Mouse (Mus musculus) intestine, embryonic 16.5 days (tissue): ENCODE results near the gene Pax4. TPM values are rescaled to one million over a fixed set of nuclear protein-coding genes. Genes with fewer than 3 reads are reported as not detected.

ENCODE experiments used
- ATAC-seq: fragments of 200-750 bp; cut with Nextera tagmentation; 2 replicates; pipeline ENCODE4 v1.8.0; 2017; ENCODE audit warnings: moderate TSS enrichment, moderate library complexity
- H3K27ac ChIP-seq: fragments of 300-500 bp; sonication (generic); 2 replicates; pipeline ENCODE4 v1.5.1; 2014; ENCODE audit warnings: mild to moderate bottlenecking, low read length
- H3K27me3 ChIP-seq: fragments of 300-500 bp; sonication (generic); replicated peaks from 2 replicates; pipeline ENCODE4 v1.6.1; 2014; ENCODE audit warnings: low read length, control low read depth, mixed read lengths; ENCODE audit not compliant: control insufficient read depth, insufficient read depth
- H3K36me3 ChIP-seq: fragments of 300-500 bp; sonication (generic); 2 replicates; pipeline ENCODE4 v1.6.1; 2014; ENCODE audit warnings: low read length, control low read depth; ENCODE audit not compliant: control insufficient read depth, insufficient read depth
- H3K4me1 ChIP-seq: fragments of 300-500 bp; sonication (generic); 2 replicates; pipeline ENCODE4 v1.6.1; 2014; ENCODE audit warnings: low read length, control low read depth, mixed read lengths; ENCODE audit not compliant: control insufficient read depth, insufficient read depth
- H3K4me2 ChIP-seq: fragments of 300-500 bp; sonication (generic); 2 replicates; pipeline ENCODE4 v1.6.1; 2014; ENCODE audit warnings: low read depth, low read length, control low read depth
- H3K4me3 ChIP-seq: fragments of 300-500 bp; sonication (generic); 2 replicates; pipeline ENCODE4 v1.5.1; 2014; ENCODE audit warnings: mild to moderate bottlenecking, low read length
- H3K9ac ChIP-seq: fragments of 300-500 bp; sonication (generic); 2 replicates; pipeline ENCODE4 v1.6.1; 2014; ENCODE audit warnings: low read depth, low read length
- H3K9me3 ChIP-seq: fragments of 300-500 bp; sonication (generic); 2 replicates; pipeline ENCODE4 v1.6.1; 2016; ENCODE audit warnings: low read length, control low read depth; ENCODE audit not compliant: control insufficient read depth
- WGBS: fragments of 180-500 bp; shearing (Covaris S2); extraction: QIAGEN DNeasy Blood & Tissue Kit; methylation state at CpG from one replicate; pipeline ENCODE4 v1.1.7; 2014; 5-methylcytosine and 5-hydroxymethylcytosine counted together
- polyA plus RNA-seq: library from polyadenylated mRNA; unstranded; fragments of >200 nt; fragmentation: Nextera tagmentation; extraction: Ambion mirVana; gene quantifications from 2 replicates; pipeline ENCODE4 v1.2.1, GENCODE M21; 2015

Pax4 gene
- polyA plus RNA-seq, 1 experiment from 2014 or later, result 1.8 TPM

- no peaks in the 10 kb centered on the region for H3K36me3 ChIP-seq
- peaks cover 29% of the 10 kb centered on the region for H3K4me1 ChIP-seq
- H3K4me2 ChIP-seq, result peak overlapping the region; percentile 62
- peak overlapping the region; percentile 97 for H3K4me3 ChIP-seq
- WGBS, result 6% methylated on average over 21 of the region's 21 CpGs
- H3K9ac ChIP-seq, result peak overlapping the region; percentile 89
- peak overlapping the region; percentile 89 for H3K27ac ChIP-seq
- H3K27me3 ChIP-seq, result no peaks in the 10 kb centered on the region
- no peaks in the 10 kb centered on the region for H3K9me3 ChIP-seq
- no peak for ATAC-seq
Observed at GRCm38 (mm10) chr6:28480752-28481492, 31.8 kb upstream of the Pax4 start.

DNA sequence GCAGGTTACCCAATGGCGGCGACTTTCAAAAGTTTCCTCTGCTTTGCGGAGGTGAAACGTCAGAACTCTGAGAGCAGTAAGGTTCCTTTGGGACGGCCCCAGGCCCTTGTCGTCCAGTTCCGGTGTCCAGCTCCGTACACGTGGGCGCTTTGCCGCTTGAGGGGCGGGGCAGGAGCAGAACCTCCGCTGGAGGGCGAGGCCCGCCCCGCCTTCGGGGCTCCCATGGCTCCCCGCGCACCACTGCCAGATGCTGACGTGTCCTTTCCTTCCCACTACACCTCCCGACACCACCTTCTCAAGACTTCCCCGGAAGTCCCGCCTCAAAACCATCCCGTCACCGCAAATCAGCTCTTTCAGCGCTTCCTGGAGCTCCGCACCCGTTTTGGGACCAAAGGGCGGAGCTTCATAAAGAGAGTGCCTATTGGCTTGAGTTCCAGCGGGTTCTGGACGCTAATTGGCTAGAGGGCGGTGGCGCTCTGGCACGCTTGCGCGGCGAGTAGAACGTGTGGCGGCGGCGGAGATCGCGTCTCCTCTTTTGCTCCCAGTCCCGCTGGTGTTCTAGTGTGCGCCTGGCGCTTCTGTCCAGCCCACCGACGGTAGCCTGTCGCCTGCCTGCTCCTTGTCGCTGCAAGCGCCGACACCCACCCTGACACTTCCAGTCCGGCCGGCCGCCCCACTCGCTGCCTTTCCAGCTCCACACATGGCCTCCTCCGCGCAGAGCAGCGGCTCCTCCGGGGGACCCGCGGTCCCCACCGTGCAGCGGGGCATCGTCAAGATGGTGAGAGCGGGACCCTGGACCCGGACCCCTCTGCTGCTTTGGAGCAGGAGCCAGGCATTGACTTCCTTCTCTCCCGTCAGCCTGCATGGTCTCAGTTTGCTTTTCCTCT lies 31.0 kb upstream of the Pax4 start:
- Histone ChIP-seq H3K27me3 (no peaks in the 10 kb centered on the region), H3K4me2 (peak overlapping the region; percentile 74), H3K4me3 (peak overlapping the region; percentile 97), H3K9me3 (no peaks in the 10 kb centered on the region), H3K4me1 (peaks cover 29% of the 10 kb centered on the region), H3K27ac (peak overlapping the region; percentile 89), H3K9ac (peak overlapping the region; percentile 89), H3K36me3 (no peaks in the 10 kb centered on the region)
- under 1% methylated on average over 66 of the region's 68 CpGs for WGBS
- ATAC-seq, result peak; percentile 99

- no peak within 1 kb of the TSS for H3K4me3 ChIP-seq
- H3K27ac ChIP-seq, result no peak within 1 kb of the TSS
- H3K9me3 ChIP-seq, result no peaks in the 10 kb centered on the region
- no peaks in the 10 kb centered on the region for H3K27me3 ChIP-seq
- no peaks in the 10 kb centered on the region for H3K36me3 ChIP-seq
- WGBS, result 81% methylated on average over 5 of the region's 5 CpGs
- no peak for ATAC-seq
- no peaks in the 10 kb centered on the region for H3K4me1 ChIP-seq
- no peak within 1 kb of the TSS for H3K4me2 ChIP-seq
- H3K9ac ChIP-seq, result no peak within 1 kb of the TSS
Observed at GRCm38 (mm10) chr6:28474839-28475238, 25.7 kb upstream of the Pax4 start, which contains the start of gene Snd1. TSS of gene Snd1 (plus strand) at chr6:28475139.

DNA sequence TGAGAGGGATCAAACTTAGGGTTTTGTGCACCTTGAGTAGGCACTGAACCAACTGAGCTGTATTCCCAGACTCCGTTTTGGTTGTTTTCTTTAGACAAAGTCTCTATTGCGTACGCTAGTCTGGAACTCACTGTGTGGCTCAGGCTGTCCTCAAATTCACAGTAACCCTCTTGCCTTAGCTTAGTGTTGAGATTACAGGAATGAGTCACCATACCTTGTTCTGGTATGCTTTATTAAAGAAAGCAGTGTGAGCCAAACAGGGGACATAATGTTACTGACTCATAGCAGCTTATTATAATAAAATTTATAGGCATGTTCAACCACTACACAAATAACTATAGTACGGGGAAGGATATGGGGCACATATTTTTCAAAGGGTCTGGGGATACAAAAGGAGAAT lies 25.1 kb upstream of the Pax4 start:
- Histone ChIP-seq H3K27me3 (no peaks in the 10 kb centered on the region), H3K4me1 (no peaks in the 10 kb centered on the region), H3K9me3 (no peaks in the 10 kb centered on the region), H3K4me3 (no peak overlapping the region), H3K36me3 (no peaks in the 10 kb centered on the region), H3K4me2 (no peak overlapping the region), H3K27ac (no peak overlapping the region), H3K9ac (no peak overlapping the region)
- ATAC-seq, result no peak
- 89% methylated on average over 4 of the region's 4 CpGs for WGBS

DNA sequence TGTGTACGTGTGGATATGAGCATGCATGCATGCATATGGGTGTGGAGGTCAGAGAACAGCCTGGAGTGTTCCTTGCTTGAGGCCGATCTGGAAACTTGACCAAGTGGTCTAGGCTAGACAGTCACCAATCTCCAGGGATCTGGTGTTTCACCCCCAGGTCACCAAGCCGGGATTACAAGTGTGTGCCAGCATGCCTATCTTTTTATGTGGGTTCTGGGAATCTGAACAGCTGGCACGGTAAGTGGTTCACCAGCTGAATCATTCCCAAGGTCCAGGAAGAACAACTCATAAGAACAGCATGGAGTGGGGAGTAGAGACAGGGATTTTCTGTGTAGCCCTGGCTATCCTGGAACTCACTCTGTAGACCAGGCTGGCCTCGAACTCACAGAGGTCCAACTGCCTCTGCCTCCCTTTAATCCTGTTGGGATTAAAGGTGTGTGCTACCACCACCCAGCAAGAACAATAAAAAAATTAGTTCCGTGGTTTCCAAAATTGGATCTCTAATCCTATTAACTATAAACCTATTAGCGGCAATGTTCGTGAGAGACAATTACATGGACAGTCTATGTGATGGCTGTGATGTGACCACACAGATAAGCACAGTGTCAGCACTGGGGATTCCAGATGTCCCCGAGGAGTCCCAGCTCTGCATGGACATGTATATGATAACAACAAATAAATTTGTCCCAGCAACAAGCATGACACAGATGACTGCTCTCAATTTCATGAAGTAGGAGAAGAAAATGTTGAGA lies 22.3 kb upstream of the Pax4 start:
- H3K9me3 ChIP-seq, result no peaks in the 10 kb centered on the region
- no peak overlapping the region for H3K27ac ChIP-seq
- no peak for ATAC-seq
- no peak overlapping the region for H3K9ac ChIP-seq
- H3K4me1 ChIP-seq, result no peaks in the 10 kb centered on the region
- H3K4me2 ChIP-seq, result no peak overlapping the region
- WGBS, result 85% methylated on average over 9 of the region's 9 CpGs
- H3K36me3 ChIP-seq, result no peaks in the 10 kb centered on the region
- H3K27me3 ChIP-seq, result no peaks in the 10 kb centered on the region
- no peak overlapping the region for H3K4me3 ChIP-seq

GRCm38 (mm10) chr6:28470621-28471020 lies 21.5 kb upstream of the Pax4 start:
- Histone ChIP-seq H3K9me3 (no peaks in the 10 kb centered on the region), H3K9ac (no peak overlapping the region), H3K27me3 (no peaks in the 10 kb centered on the region), H3K4me1 (no peaks in the 10 kb centered on the region), H3K27ac (no peak overlapping the region), H3K36me3 (no peaks in the 10 kb centered on the region), H3K4me3 (no peak overlapping the region), H3K4me2 (no peak overlapping the region)
- 80% methylated on average over 5 of the region's 5 CpGs for WGBS
- no peak for ATAC-seq

- WGBS, result 58% methylated on average over 4 of the region's 4 CpGs
- Histone ChIP-seq H3K9ac (no peak overlapping the region), H3K27ac (no peak overlapping the region), H3K4me2 (no peak overlapping the region), H3K4me3 (no peak overlapping the region), H3K27me3 (no peaks in the 10 kb centered on the region), H3K36me3 (no peaks in the 10 kb centered on the region), H3K9me3 (no peaks in the 10 kb centered on the region), H3K4me1 (no peaks in the 10 kb centered on the region)
- peak; percentile 77 for ATAC-seq
Observed at GRCm38 (mm10) chr6:28470017-28470602, 21.0 kb upstream of the Pax4 start.

DNA sequence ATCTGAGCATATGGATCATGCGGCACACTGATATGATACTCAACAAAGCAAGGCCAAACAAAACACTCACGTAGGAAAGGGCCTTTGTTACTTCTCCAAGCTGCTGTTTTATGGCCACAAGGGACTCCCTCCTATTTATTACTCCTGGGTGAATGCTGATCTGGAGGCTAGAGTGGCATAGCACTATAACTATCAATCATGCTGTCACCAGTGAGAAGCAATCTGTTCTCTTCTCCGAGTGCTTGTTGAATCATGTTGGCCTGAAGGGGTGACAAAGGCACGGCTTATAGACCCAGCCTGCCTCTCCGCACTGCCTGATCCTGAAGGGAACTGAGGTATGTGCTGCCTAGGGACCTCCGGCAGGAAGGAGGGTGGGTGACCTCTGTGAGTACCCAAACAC lies 15.5 kb upstream of the Pax4 start:
- Histone ChIP-seq H3K4me3 (no peak overlapping the region), H3K27ac (no peak overlapping the region), H3K4me1 (no peaks in the 10 kb centered on the region), H3K36me3 (no peaks in the 10 kb centered on the region), H3K9ac (no peak overlapping the region), H3K9me3 (no peaks in the 10 kb centered on the region), H3K27me3 (no peaks in the 10 kb centered on the region), H3K4me2 (peak overlapping the region; percentile 14; the same call in 1 of the 2 replicates)
- peak; percentile 92 for ATAC-seq
- 21% methylated on average over 6 of the region's 6 CpGs for WGBS

DNA sequence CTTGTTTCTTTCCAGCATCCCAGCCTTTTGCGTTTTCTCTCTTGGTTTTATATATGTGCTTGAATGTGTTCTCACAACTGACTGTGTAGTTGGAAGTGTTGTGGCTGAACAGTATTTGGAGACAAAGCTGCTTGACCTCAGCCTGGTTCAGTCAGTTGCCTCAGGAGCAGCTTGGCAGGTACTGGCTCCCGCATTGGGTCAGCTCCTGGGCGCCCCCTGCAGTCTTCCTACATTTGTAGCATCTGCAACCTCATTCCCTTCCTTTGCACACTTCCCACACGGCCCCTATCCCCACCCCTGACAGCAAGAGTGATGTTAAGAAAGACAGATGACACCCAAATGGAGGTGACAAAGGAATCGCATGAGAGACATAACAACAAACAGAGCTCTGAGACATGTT lies 11.4 kb upstream of the Pax4 start:
- H3K27ac ChIP-seq, result no peak overlapping the region
- H3K9me3 ChIP-seq, result no peaks in the 10 kb centered on the region
- H3K4me1 ChIP-seq, result no peaks in the 10 kb centered on the region
- 8% methylated on average over 5 of the region's 5 CpGs for WGBS
- H3K4me2 ChIP-seq, result no peak overlapping the region
- no peaks in the 10 kb centered on the region for H3K36me3 ChIP-seq
- no peaks in the 10 kb centered on the region for H3K27me3 ChIP-seq
- H3K4me3 ChIP-seq, result no peak overlapping the region
- no peak for ATAC-seq
- H3K9ac ChIP-seq, result no peak overlapping the region
